Mouse (Mus musculus) layer of hippocampus, adult 2 months (tissue): Measurements from ENCODE around the gene Cdkn2b. TPM values are rescaled to one million over a fixed set of nuclear protein-coding genes. Genes with fewer than 3 reads are reported as not detected.

ENCODE experiments used
- DNase-seq, 2 experiments: peaks; one replicate each; pipeline ENCODE4 v3.0.0; 2022; ENCODE audit warnings: low spot score in 2 of 2
- H3K27ac ChIP-seq: fragments of 200-600 bp; 2 replicates; pipeline ENCODE4 v1.8.1; 2022
- H3K4me3 ChIP-seq: fragments of 200-600 bp; 2 replicates; pipeline ENCODE4 v1.8.1; 2022; ENCODE audit warnings: mild to moderate bottlenecking
- CTCF ChIP-seq: fragments of 200-600 bp; conservative IDR thresholded peaks from 2 replicates; pipeline ENCODE4 v1.8.1; 2022; ENCODE audit warnings: antibody characterized with exemption, mild to moderate bottlenecking, moderate library complexity
- long read RNA-seq, 2 experiments: library from polyadenylated mRNA; stranded (forward); transcript quantifications; one replicate each; pipeline ENCODE4 v2.0.0; 2021; ENCODE audit warnings: borderline mapping rate in 2 of 2
- total RNA-seq, 2 experiments: library from RNA; stranded (reverse); gene quantifications; 2 replicates each; pipeline ENCODE4 v1.2.3; 2021

Gene Cdkn2b
- 1 to 10 TPM; 1.3 to 1.4 TPM for total RNA-seq
- long read RNA-seq, experiment 1 = 0 reads
- long read RNA-seq, experiment 2, partial matches to known transcripts = 0 of 2 reads
- long read RNA-seq, experiment 2, other reads (novel, unspliced or antisense) = 0 of 2 reads

DNA sequence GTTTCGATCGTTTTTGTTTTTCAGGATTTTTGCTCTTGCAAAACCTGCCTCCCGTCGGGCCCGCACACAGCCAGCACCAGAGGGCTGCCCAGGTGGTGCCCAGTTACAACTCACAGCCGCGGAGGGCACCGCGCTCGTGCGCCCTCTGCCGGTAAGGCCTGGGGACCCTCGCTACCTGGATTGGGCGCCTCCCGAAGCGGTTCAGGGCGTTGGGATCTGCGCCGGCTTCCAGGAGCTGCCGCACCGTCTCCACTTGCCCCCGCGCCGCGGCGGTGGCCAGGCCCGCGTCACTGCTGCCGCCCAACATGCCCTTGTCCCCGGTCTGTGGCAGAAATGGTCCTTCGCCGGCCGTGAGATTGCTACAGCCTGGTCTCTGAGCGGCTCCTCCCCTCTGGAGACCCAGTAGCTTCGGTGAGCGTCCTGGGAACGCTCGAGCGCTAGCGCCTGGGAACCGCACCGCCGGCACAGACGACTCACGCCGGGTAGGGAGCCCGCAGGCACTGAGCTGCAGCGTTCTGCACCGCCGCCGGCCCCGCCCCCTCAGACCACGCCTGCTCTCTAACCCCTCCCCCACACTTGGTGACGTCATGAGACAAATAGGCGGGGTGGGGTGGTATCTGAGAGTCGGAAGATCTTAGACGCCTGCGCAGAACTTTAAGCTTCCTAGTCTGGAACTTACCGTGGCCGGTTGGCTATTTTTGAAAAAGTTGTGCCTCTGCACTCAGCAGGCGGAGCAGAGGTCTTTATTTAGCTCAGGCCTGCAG, at the start of gene Cdkn2b:
Cdkn2b (minus strand) TSS at position 549 of the 764 bp plus-strand sequence.
- peak within 1 kb of the TSS; percentile 63; the same call in 1 of the 2 replicates for H3K27ac ChIP-seq
- H3K4me3 ChIP-seq = peak within 1 kb of the TSS; percentile 55
- TF ChIP-seq CTCF = peak; percentile 86
- DNase-seq = peak; percentile 55 to 64

DNA sequence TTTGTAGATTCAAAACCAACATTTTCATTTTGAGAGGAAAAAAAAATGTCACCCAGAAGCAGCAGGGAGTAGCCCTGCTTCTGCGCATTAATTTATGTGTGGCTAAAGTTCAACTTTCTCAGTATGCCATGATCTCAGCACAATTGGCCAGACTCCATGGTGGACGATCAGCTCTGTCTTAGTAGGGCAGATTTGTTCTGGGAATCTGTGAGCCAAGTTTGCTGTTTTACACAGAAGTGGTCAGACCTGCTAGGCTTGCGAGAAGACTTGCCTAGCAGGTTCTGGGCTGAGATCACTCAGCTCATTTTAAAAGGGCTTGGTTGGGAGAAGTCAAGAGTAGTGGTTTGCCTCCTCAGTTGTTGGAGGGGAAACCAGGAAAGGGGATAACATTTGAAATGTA, 49.5 kb upstream of the Cdkn2b start:
- no peak overlapping the region for H3K4me3 ChIP-seq
- DNase-seq = no peak
- H3K27ac ChIP-seq = no peak overlapping the region
- no peak for TF ChIP-seq CTCF

DNA sequence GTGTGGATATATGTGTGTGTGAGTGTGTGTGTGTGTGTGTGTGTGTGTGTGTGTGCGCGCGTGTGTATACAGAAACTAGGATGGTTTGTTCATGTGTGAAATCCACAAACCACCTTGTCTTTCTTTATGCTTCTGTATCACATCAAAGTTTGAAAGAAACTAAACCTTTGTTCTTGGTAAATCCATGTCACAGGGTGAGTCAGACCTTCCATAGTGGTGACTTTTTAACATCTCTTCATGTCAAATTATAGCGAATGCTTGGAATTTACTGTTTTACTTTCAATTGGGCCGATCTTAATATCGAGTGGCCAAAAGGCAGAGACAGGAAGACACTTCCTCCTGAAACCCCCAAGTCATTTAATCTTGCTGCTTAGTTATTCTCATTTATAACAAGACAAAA, 48.7 kb upstream of the Cdkn2b start:
- no peak for DNase-seq
- Histone ChIP-seq H3K27ac (no peak overlapping the region), H3K4me3 (no peak overlapping the region)
- TF ChIP-seq CTCF = no peak

DNA sequence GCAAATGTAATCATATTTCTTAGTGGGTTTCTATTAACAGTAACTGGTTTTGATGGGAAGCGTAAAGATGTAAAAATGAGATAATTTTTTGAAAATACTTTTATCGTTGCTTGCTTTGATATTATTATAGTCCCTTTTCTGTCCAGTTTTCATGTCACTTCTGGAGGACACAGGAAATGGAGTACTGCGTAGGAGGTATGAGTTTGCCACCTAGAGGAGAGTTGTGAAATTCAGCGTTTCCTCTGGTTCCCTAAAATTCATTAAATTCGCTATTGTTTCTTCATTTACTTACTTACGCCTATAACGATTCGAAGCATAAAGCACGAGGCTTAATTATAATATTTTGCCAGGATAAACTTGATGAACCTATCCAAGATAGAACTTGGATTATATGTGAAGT, 43.1 kb upstream of the Cdkn2b start:
- H3K27ac ChIP-seq = no peak overlapping the region

DNA sequence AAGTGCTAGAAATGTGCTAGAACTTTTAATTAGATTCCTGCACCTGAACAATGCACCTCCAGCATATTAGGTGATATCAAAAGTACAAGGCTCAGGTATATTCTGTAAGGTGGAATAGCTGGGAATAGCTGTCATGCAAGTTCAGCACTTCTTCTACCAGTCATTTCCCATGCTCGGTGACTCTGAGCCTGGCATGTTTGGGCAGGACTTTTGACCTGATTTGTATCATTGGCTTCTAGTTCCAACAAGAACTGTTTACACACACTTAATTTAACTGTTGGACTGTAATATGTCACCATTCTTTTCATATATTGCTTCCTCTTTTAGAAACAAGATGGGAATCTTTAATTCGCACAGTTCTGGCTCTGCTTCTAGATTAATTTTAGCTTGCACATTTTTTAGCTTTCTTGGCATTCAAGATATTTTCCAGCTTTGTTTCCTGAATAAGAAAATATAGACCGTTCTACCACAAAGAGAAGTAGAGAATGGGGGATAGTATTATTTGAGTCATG, 42.3 kb upstream of the Cdkn2b start:
- Histone ChIP-seq H3K4me3 (no peak overlapping the region), H3K27ac (no peak overlapping the region)
- DNase-seq = no peak
- no peak for TF ChIP-seq CTCF

More for the DNA sequence above, 43.1 kb upstream of the Cdkn2b start:
- TF ChIP-seq CTCF = peak; percentile 69
- no peak for DNase-seq
- no peak overlapping the region for H3K4me3 ChIP-seq

DNA sequence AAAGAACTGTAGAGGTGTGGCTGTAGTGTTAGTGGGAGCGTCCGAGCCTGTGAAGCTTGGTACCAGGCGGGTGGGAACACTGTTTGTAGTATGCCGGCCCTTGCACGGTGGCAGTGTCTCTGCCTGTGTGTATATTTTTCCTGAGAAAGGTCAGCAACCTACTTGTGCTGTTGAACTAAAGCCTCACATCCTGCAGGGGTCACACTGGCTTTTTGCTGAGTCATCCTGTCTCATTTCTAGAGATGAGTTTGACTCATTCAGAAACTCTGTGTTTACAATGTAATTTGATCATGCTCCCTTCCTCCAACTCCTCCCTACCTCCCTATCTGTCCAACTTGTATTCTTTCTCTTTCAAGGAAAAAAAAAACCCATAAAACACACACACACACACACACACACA, 40.6 kb upstream of the Cdkn2b start:
- no peak for DNase-seq
- no peak for TF ChIP-seq CTCF
- no peak overlapping the region for H3K4me3 ChIP-seq
- no peak overlapping the region for H3K27ac ChIP-seq

DNA sequence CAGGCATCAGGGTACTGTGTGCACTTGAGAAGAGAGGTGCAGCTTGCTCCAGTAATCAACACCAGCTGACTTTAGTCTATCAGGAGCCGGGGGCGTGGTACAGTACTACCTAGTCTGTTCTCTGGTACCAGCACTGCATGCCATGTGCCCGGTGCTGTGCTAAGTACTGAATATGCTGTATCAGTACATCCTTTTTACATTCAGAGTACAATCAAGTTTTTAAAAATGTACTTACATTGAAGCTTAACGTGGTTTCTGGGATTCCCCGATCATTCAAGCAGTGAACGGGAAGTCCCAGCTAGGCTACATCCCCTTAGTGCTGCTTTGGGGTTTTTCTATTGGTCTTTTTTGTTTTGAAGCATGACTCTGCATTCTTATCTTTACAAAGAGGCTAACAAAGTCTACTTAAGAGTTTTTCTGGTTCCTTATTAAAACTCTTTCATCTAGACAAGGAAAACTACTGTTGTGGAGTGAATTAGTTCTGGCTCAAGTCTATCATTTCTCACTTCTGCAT, 40.2 kb upstream of the Cdkn2b start:
- Histone ChIP-seq H3K27ac (no peak overlapping the region), H3K4me3 (no peak overlapping the region)
- TF ChIP-seq CTCF = no peak
- DNase-seq = no peak

DNA sequence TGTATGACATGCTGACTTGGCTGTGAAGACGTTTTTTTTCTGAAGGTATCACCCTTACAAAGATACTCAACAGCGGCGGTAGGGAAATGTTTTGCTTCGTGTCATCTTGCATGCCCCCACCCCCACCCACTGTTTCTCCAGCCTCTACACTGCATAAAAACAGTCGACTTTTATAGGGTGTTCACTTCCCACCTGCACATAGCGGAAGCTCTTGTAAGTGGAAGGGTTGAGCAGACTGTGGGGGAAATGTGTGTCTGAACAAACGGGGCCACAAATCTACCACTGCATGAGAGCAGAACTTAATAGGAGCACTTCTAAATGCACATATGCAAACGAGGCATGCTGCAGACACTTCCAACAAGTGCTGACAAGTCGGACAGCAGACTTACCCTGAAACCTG, 39.6 kb upstream of the Cdkn2b start:
- no peak overlapping the region for H3K27ac ChIP-seq
- DNase-seq = no peak
- TF ChIP-seq CTCF = no peak
- H3K4me3 ChIP-seq = no peak overlapping the region

DNA sequence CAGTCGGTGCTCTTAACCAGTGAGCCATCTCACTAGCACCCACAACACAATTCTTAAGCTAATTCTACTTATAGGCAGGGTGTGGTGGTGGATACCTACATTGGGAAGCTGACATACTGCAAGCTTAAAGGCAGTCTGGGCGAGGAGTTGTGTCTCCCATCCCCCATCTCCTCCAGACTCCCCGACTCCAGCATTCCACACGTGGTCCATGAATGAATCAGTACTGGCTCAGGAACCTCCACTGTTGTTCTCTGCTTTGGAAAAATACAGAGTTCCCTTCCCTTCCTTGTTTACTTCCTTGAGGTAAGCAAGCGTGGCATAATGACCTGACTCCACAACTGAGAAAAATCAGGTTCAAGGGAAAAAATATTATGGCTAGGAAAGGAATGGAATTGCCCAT, 38.0 kb upstream of the Cdkn2b start:
- Histone ChIP-seq H3K27ac (no peak overlapping the region), H3K4me3 (no peak overlapping the region)
- DNase-seq = no peak
- TF ChIP-seq CTCF = no peak

DNA sequence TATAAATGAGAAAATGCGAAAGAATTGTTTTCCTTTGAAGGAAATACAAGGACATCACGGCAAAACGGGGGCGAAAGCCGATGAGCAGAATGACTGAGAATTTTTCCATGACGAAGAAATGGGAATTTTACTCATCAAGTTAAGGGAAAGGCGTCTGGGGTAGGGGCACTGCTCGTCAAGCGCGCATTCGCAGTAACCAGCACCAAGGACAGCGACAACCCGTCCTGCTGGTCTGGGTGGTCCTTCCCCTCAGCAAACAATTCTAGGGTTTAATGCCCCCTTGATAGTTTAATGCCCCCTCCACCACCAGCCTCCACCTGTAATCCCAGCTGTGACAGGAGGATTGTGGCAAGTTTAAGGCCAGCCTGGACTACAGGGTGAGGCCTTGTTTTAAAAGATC, 2.6 kb upstream of the Cdkn2b start:
- Histone ChIP-seq H3K27ac (no peak overlapping the region), H3K4me3 (no peak overlapping the region)
- no peak for DNase-seq
- no peak for TF ChIP-seq CTCF

DNA sequence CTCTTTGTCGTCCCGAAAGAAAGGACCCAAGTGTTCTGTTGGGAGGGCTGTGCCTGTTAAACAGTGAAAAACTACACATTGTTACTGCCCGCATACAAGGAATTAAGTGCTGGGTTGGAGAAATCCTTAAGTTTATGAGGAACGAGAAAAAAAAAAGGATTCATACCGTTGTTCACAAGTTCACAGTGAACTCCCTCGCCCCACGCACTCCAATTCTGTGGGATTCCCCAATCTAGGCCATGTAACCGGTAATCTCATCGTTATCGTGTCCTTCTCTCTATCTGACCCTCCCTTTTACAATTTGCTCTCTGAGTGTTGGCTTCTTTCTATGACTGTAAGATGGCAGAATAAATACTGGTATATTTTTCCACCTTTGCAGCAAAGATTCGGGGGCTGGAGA, 843 bp downstream of the Cdkn2b start:
- no peak for TF ChIP-seq CTCF
- DNase-seq = no peak
- H3K4me3 ChIP-seq = peak overlapping the region; percentile 55
- no peak overlapping the region for H3K27ac ChIP-seq

DNA sequence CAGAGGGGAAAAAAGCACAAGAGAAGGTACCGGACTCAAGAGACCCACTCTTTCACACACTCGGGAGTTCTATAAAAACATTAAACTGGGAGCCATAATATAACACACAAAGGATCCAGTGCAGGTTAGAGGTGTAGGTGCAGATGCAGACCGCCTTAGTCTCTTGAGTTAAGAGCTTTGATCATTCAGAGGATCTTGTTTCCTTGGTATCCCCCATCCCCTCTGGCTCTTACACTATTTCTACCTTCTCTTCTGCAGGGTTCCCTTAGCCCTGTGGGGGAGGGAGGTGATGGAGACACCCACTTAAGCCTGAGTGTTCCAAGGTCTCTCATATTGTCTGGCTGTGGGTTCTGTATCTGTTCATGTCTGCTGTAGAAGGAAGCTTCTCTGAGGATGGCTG, 2.8 kb downstream of the Cdkn2b start:
- no peak overlapping the region for H3K27ac ChIP-seq
- TF ChIP-seq CTCF = no peak

DNA sequence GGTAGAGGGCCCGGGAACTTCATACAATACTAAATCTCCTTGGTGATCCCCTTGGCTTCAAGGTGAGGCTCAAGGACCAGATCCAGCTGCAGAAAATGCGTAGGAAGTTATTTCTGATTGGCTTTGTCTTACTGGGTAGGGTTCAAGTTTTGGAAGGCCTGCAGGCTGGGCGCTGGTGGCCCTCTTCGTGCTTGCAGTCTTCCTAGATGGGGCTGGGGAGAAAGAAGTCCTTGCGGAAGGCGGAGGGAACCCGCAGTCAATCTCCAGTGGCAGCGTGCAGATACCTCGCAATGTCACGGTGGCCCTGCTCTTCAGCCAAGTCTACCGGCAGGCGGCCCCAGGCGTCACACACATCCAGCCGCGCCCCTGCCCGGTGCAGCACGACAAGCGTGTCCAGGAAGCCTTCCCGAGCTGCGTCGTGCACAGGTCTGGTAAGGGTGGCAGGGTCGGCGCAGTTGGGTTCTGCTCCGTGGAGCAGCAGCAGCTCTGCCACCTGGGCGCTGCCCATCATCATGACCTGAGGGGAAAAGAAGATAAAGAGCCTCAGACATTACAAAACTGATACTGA, 4.0 kb downstream of the Cdkn2b start:
- no peak for DNase-seq
- Histone ChIP-seq H3K27ac (no peak overlapping the region), H3K4me3 (no peak overlapping the region)
- TF ChIP-seq CTCF = no peak

More for the DNA sequence above, 2.8 kb downstream of the Cdkn2b start:
- H3K4me3 ChIP-seq = no peak overlapping the region
- no peak for DNase-seq

DNA sequence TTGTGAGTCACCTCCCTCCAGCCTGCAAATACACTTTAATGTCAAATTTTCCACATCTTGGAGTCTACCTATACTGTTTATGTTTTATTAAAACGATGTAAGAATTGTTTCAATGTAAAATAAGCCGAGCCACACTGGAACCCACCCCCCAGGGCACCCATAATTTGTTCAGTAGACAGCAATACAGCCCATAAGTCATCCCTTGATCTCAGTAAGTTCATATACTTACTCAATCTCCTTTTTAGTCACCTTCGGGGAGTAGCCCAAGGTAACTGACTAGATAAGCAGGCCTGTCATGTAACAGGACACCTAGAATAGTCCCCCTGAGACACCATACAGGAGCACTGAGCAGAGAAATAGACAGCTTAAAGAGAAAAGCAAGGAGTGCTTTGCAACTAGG, 5.1 kb downstream of the Cdkn2b start:
- TF ChIP-seq CTCF = no peak
- Histone ChIP-seq H3K27ac (no peak overlapping the region), H3K4me3 (no peak overlapping the region)
- no peak for DNase-seq
